Mouse (Mus musculus): ENCODE data around the gene Thpo.

Gene Thpo

GRCm38 (mm10) chr16:20733731-20734730, at the start of gene Thpo:
Thpo (minus strand) TSS chr16:20734511.
- DNase-seq: peak; percentile 55 to 57

- no peak for DNase-seq
These were observed 49.6 kb upstream of the Thpo start for GRCm38 (mm10) chr16:20783891-20784290.

- DNase-seq: no peak
These were observed 46.9 kb upstream of the Thpo start for GRCm38 (mm10) chr16:20781101-20781630.

- DNase-seq: peak; percentile 68 to 70
These were observed 45.5 kb upstream of the Thpo start for GRCm38 (mm10) chr16:20779846-20780245.

GRCm38 (mm10) chr16:20775021-20775420, 40.7 kb upstream of the Thpo start:
- DNase-seq: peak; percentile 59 to 61

- peak; percentile 59 to 74 for DNase-seq
These were observed 30.9 kb upstream of the Thpo start for GRCm38 (mm10) chr16:20765244-20765643.

GRCm38 (mm10) chr16:20761681-20762080, 27.4 kb upstream of the Thpo start:
- DNase-seq: peak; percentile 85 to 92

GRCm38 (mm10) chr16:20757385-20757784, 23.1 kb upstream of the Thpo start:
- DNase-seq: no peak

GRCm38 (mm10) chr16:20756052-20756451, 21.7 kb upstream of the Thpo start:
- no peak for DNase-seq

- DNase-seq: no peak
These were observed 16.2 kb upstream of the Thpo start for GRCm38 (mm10) chr16:20750518-20750917.

GRCm38 (mm10) chr16:20746641-20747040, 12.3 kb upstream of the Thpo start:
- peak; percentile 46 to 67 for DNase-seq

GRCm38 (mm10) chr16:20739845-20740244, 5.5 kb upstream of the Thpo start:
- no peak for DNase-seq

GRCm38 (mm10) chr16:20736823-20737222, 2.5 kb upstream of the Thpo start:
- DNase-seq: peak in 1 of 2 experiments; percentile 57

- DNase-seq: no peak
These were observed 1.9 kb upstream of the Thpo start for GRCm38 (mm10) chr16:20736168-20736567.

- peak in 1 of 2 experiments; percentile 43 for DNase-seq
These were observed 1.3 kb upstream of the Thpo start for GRCm38 (mm10) chr16:20735651-20736050.

- peak; percentile 78 to 83 for DNase-seq
These were observed 1.2 kb downstream of the Thpo start, which contains the start of gene Chrd for GRCm38 (mm10) chr16:20732925-20733730. Chrd (plus strand) TSS chr16:20733127.

GRCm38 (mm10) chr16:20732251-20732924, 1.9 kb downstream of the Thpo start:
- DNase-seq: peak in 1 of 2 experiments; percentile 77

GRCm38 (mm10) chr16:20731688-20732087, 2.6 kb downstream of the Thpo start:
- DNase-seq: peak in 1 of 2 experiments; percentile 19

- no peak for DNase-seq
These were observed 4.0 kb downstream of the Thpo start for GRCm38 (mm10) chr16:20730293-20730711.

GRCm38 (mm10) chr16:20726384-20726783, 7.9 kb downstream of the Thpo start:
- DNase-seq: no peak

- DNase-seq: no peak
These were observed 8.6 kb downstream of the Thpo start for GRCm38 (mm10) chr16:20725750-20726149.

- DNase-seq: no peak
These were observed 9.0 kb downstream of the Thpo start for GRCm38 (mm10) chr16:20725321-20725720.
